Mouse (Mus musculus) forebrain, embryonic 13.5 days (tissue): ENCODE data around the gene Psen1. TPM values are rescaled to one million over a fixed set of nuclear protein-coding genes. Genes with fewer than 3 reads are reported as not detected.

Experiments used
- ATAC-seq: fragments of 200-750 bp; cut with Nextera tagmentation; 2 replicates; pipeline ENCODE4 v1.8.0; 2017
- H3K27ac ChIP-seq: fragments of 300-500 bp; sonication (generic); 2 replicates; pipeline ENCODE4 v1.5.1; 2015; ENCODE audit warnings: inconsistent platforms, mild to moderate bottlenecking, moderate library complexity
- H3K27me3 ChIP-seq: fragments of 300-500 bp; sonication (generic); 2 replicates; pipeline ENCODE4 v1.6.1; 2015; ENCODE audit warnings: mild to moderate bottlenecking, inconsistent platforms
- H3K36me3 ChIP-seq: fragments of 300-500 bp; sonication (generic); 2 replicates; pipeline ENCODE4 v1.6.1; 2015; ENCODE audit warnings: mild to moderate bottlenecking, inconsistent platforms; ENCODE audit not compliant: poor library complexity, severe bottlenecking
- H3K4me1 ChIP-seq: fragments of 300-500 bp; sonication (generic); 2 replicates; pipeline ENCODE4 v1.6.1; 2015; ENCODE audit warnings: inconsistent platforms
- H3K4me2 ChIP-seq: fragments of 300-500 bp; sonication (generic); 2 replicates; pipeline ENCODE4 v1.6.1; 2015; ENCODE audit warnings: inconsistent platforms, mild to moderate bottlenecking, moderate library complexity
- H3K4me3 ChIP-seq: fragments of 300-500 bp; sonication (generic); 2 replicates; pipeline ENCODE4 v1.5.1; 2015; ENCODE audit warnings: mild to moderate bottlenecking, inconsistent platforms
- H3K9ac ChIP-seq: fragments of 300-500 bp; sonication (generic); 2 replicates; pipeline ENCODE4 v1.6.1; 2015; ENCODE audit warnings: mild to moderate bottlenecking, inconsistent platforms
- H3K9me3 ChIP-seq: fragments of 300-500 bp; sonication (generic); replicated peaks from 2 replicates; pipeline ENCODE4 v1.6.1; 2016; ENCODE audit warnings: inconsistent platforms
- WGBS: fragments of 180-500 bp; shearing (Covaris S2); methylation state at CpG from one replicate; pipeline ENCODE4 v1.1.7; 2015; 5-methylcytosine and 5-hydroxymethylcytosine counted together
- polyA plus RNA-seq: library from polyadenylated mRNA; unstranded; fragments of >200 nt; fragmentation: Nextera tagmentation; extraction: Ambion mirVana; gene quantifications from 2 replicates; pipeline ENCODE4 v1.2.1, GENCODE M21; 2015

Gene Psen1
- polyA plus RNA-seq, 1 experiment from 2014 or later = 56.5 TPM

- no peak overlapping the region for H3K4me3 ChIP-seq
- no peak overlapping the region for H3K4me2 ChIP-seq
- no peak overlapping the region for H3K9ac ChIP-seq
- WGBS = 94% methylated on average over 10 of the region's 10 CpGs
- no peak overlapping the region for H3K27ac ChIP-seq
- peaks cover 12% of the 10 kb centered on the region; the same call in 1 of the 2 replicates for H3K4me1 ChIP-seq
- no peaks in the 10 kb centered on the region for H3K27me3 ChIP-seq
- no peaks in the 10 kb centered on the region for H3K9me3 ChIP-seq
- ATAC-seq = no peak
- no peaks in the 10 kb centered on the region for H3K36me3 ChIP-seq
These were observed 94.7 kb downstream of the Psen1 start for GRCm38 (mm10) chr12:83782669-83783068.

Other genes with a start within 250 kb of the Psen1 start
- 7.9 and 9.0 TPM in 2 replicates for gene Dpf3, start 200.4 kb upstream of the Psen1 start, polyA plus RNA-seq
- gene Dcaf4, start 167.7 kb upstream of the Psen1 start, polyA plus RNA-seq = 34.7 and 37.2 TPM in 2 replicates
- gene Zfyve1, start 90.9 kb upstream of the Psen1 start, polyA plus RNA-seq = 30.1 and 30.8 TPM in 2 replicates
- 329 and 335 TPM in 2 replicates for gene Rbm25, start 56.9 kb upstream of the Psen1 start, polyA plus RNA-seq
- 0.10 and 0.19 TPM in 2 replicates for gene Papln, start 75.5 kb downstream of the Psen1 start, polyA plus RNA-seq
- gene Numb, start 233.8 kb downstream of the Psen1 start, polyA plus RNA-seq = 23.2 and 26.2 TPM in 2 replicates